Mouse (Mus musculus) CH12.LX (cell line): ENCODE data around the gene Atp4b. TPM values are rescaled to one million over a fixed set of nuclear protein-coding genes. Genes with fewer than 3 reads are reported as not detected.
A peak's percentile ranks its signal among the peaks of the same experiment; 100 is the strongest.

Experiments used
- DNase-seq: peaks from one replicate; pipeline ENCODE4 v3.0.0-alpha.2; 2013; ENCODE audit errors: extremely low read depth
- H3K27ac ChIP-seq: 2 replicates; pipeline ENCODE4 v1.5.1; 2012; ENCODE audit warnings: low read depth, mild to moderate bottlenecking, control low read depth, moderate library complexity; ENCODE audit not compliant: insufficient read depth
- H3K27me3 ChIP-seq: replicated peaks from 2 replicates; pipeline ENCODE3; 2012; ENCODE audit warnings: inconsistent platforms
- H3K36me3 ChIP-seq, 2 experiments: replicated peaks in 1 of 2; 2 replicates each; pipeline versions ENCODE3 to v1.6.1; 2012; ENCODE audit warnings: inconsistent platforms in 1 of 2, low read length in 1 of 2, mild to moderate bottlenecking in 1 of 2, mixed read lengths in 1 of 2, moderate library complexity in 1 of 2; ENCODE audit not compliant: control insufficient read depth in 1 of 2, insufficient read depth in 1 of 2
- H3K4me1 ChIP-seq, 2 experiments: 2 replicates each; pipeline ENCODE4 v1.6.1; 2012; ENCODE audit warnings: inconsistent platforms in 1 of 2, moderate library complexity in 1 of 2; ENCODE audit not compliant: insufficient read depth in 2 of 2, control insufficient read depth in 1 of 2
- H3K4me2 ChIP-seq: 2 replicates; pipeline ENCODE4 v1.6.1; 2012; ENCODE audit warnings: low read depth, mild to moderate bottlenecking, control low read depth; ENCODE audit not compliant: poor library complexity, insufficient read depth, severe bottlenecking
- H3K4me3 ChIP-seq, 3 experiments: fragments of 150-350 bp in 1 of 3; sonication (generic) in 1 of 3; replicated peaks in 1 of 3; 2 replicates each; pipeline versions ENCODE3 to v1.5.1; 2011 to 2012; ENCODE audit warnings: low read depth in 2 of 3, low read length in 2 of 3, mild to moderate bottlenecking in 2 of 3, moderate library complexity in 2 of 3, control low read depth in 1 of 3, improper control_type of control experiment in 1 of 3, inconsistent platforms in 1 of 3, mixed read lengths in 1 of 3; ENCODE audit not compliant: poor library complexity in 1 of 3
- H3K79me2 ChIP-seq: replicated peaks from 2 replicates; pipeline ENCODE4 v1.6.1; 2012; ENCODE audit warnings: mild to moderate bottlenecking, moderate library complexity; ENCODE audit not compliant: control insufficient read depth, poor library complexity, insufficient read depth, severe bottlenecking; ENCODE audit errors: extremely low read depth
- H3K9ac ChIP-seq: 2 replicates; pipeline ENCODE4 v1.6.1; 2012; ENCODE audit warnings: low read depth, mild to moderate bottlenecking, control low read depth, moderate library complexity; ENCODE audit not compliant: insufficient read depth
- H3K9me3 ChIP-seq: replicated peaks from 2 replicates; pipeline ENCODE3; 2012; ENCODE audit warnings: low read length, inconsistent platforms, mixed read lengths
- BHLHE40 ChIP-seq: IDR thresholded peaks from 2 replicates; pipeline ENCODE4 v1.6.1; 2011; ENCODE audit warnings: mild to moderate bottlenecking, low read depth, low read length, improper control_type of control experiment
- CHD1 ChIP-seq: IDR thresholded peaks from 2 replicates; pipeline ENCODE4 v1.6.1; 2012; ENCODE audit warnings: low read depth, low read length, improper control_type of control experiment, inconsistent platforms
- CTCF ChIP-seq, 2 experiments: IDR thresholded peaks in 1 of 2; conservative IDR thresholded peaks in 1 of 2; 2 replicates each; pipeline ENCODE4 v1.5.1; 2011 to 2012; ENCODE audit warnings: low read depth in 2 of 2, low read length in 2 of 2, improper control_type of control experiment in 1 of 2, inconsistent platforms in 1 of 2, mild to moderate bottlenecking in 1 of 2, moderate library complexity in 1 of 2
- E2F4 ChIP-seq: IDR thresholded peaks from 2 replicates; pipeline ENCODE4 v1.6.1; 2011; ENCODE audit warnings: low read depth, low read length, improper control_type of control experiment; ENCODE audit not compliant: insufficient replicate concordance
- EP300 ChIP-seq: IDR thresholded peaks from 2 replicates; pipeline ENCODE4 v1.6.1; 2011; ENCODE audit warnings: low read length, improper control_type of control experiment
- IRF4 ChIP-seq: IDR thresholded peaks from 2 replicates; pipeline ENCODE4 v1.6.1; 2014; ENCODE audit warnings: low read depth, mild to moderate bottlenecking, inconsistent platforms, low read length, improper control_type of control experiment
- JUN ChIP-seq: IDR thresholded peaks from 2 replicates; pipeline ENCODE4 v1.6.1; 2011; ENCODE audit warnings: low read depth, mild to moderate bottlenecking, low read length, improper control_type of control experiment, moderate library complexity; ENCODE audit not compliant: insufficient read depth
- JUND ChIP-seq: conservative IDR thresholded peaks from 2 replicates; pipeline ENCODE4 v1.6.1; 2011; ENCODE audit warnings: low read depth, low read length, improper control_type of control experiment
- MAFK ChIP-seq: IDR thresholded peaks from 2 replicates; pipeline ENCODE4 v1.6.1; 2011; ENCODE audit warnings: low read length, improper control_type of control experiment; ENCODE audit not compliant: insufficient replicate concordance
- MAX ChIP-seq: IDR thresholded peaks from 2 replicates; pipeline ENCODE4 v1.6.1; 2011; ENCODE audit warnings: low read length, improper control_type of control experiment
- MAZ ChIP-seq: IDR thresholded peaks from 2 replicates; pipeline ENCODE4 v1.6.1; 2012; ENCODE audit warnings: low read depth, mild to moderate bottlenecking, inconsistent platforms, low read length, improper control_type of control experiment, moderate library complexity
- POLR2A ChIP-seq: IDR thresholded peaks from 2 replicates; pipeline ENCODE4 v1.6.1; 2011; ENCODE audit warnings: low read depth, mild to moderate bottlenecking, improper control_type of control experiment, low read length
- TCF12 ChIP-seq: IDR thresholded peaks from 2 replicates; pipeline ENCODE4 v1.6.1; 2014; ENCODE audit warnings: low read depth, mild to moderate bottlenecking, inconsistent platforms, low read length, improper control_type of control experiment
- UBTF ChIP-seq: IDR thresholded peaks from 2 replicates; pipeline ENCODE4 v1.6.1; 2012; ENCODE audit warnings: low read depth, mild to moderate bottlenecking, inconsistent platforms, low read length, improper control_type of control experiment, moderate library complexity
- USF1 ChIP-seq: IDR thresholded peaks from 2 replicates; pipeline ENCODE4 v1.6.1; 2014; ENCODE audit warnings: low read depth, mild to moderate bottlenecking, inconsistent platforms, low read length, improper control_type of control experiment
- ZKSCAN1 ChIP-seq: IDR thresholded peaks from 2 replicates; pipeline ENCODE4 v1.6.1; 2012; ENCODE audit warnings: low read depth, inconsistent platforms, low read length, improper control_type of control experiment, borderline replicate concordance
- ZMIZ1 ChIP-seq: IDR thresholded peaks from 2 replicates; pipeline ENCODE4 v1.6.1; 2012; ENCODE audit warnings: low read depth, mild to moderate bottlenecking, inconsistent platforms, low read length, improper control_type of control experiment
- ZNF384 ChIP-seq: IDR thresholded peaks from 2 replicates; pipeline ENCODE4 v1.6.1; 2012; ENCODE audit warnings: low read depth, low read length, improper control_type of control experiment, inconsistent platforms
- dilution Hi-C: fragments of 300-500 bp; cut with MboI; formaldehyde crosslinking; loops from 2 replicates; pipeline ENCODE4 v1.14.3; 2020; ENCODE audit warnings: low sequenced_read_pairs; ENCODE audit not compliant: extremely low pct_unique_long_range_greater_than_20kb, extremely low pct_ligation_motif_present
- in situ Hi-C: fragments of 300-500 bp; cut with MboI; formaldehyde crosslinking; loops from 3 replicates; pipeline ENCODE4 v1.14.3; 2019; ENCODE audit warnings: low sequenced_read_pairs, low pct_ligation_motif_present, low pct_unique_long_range_greater_than_20kb, mixed read lengths
- polyA plus RNA-seq: library from polyadenylated mRNA; unstranded; fragments of >175 nt; gene quantifications from 2 replicates; pipeline ENCODE4 v1.2.1, GENCODE M21; 2012; ENCODE audit warnings: low read depth; ENCODE audit not compliant: insufficient read length
- total RNA-seq, 2 experiments: library from RNA; depleted of rRNA; stranded (reverse); fragments of 300-350 nt in 1 of 2; fragments of >200 nt in 1 of 2; gene quantifications; 2 replicates each; pipeline ENCODE4 v1.2.3; 2012 to 2014

Atp4b gene
- total and polyA plus RNA-seq, 3 experiments, result not detected

GRCm38 (mm10) chr8:13352601-13353000 lies 44.0 kb downstream of the Atp4b start:
- DNase-seq, result no peak
- in situ Hi-C loops (no loop called here), dilution Hi-C loops (no loop called here)
- no peak overlapping the region for H3K9ac ChIP-seq
- H3K9me3 ChIP-seq, result no peaks in the 10 kb centered on the region
- no peak overlapping the region for H3K27ac ChIP-seq
- peaks cover 34 to 65% of the 10 kb centered on the region in 2 experiments for H3K4me1 ChIP-seq
- H3K27me3 ChIP-seq, result no peaks in the 10 kb centered on the region
- H3K4me3 ChIP-seq, result no peak overlapping the region
- no peak for TF ChIP-seq POLR2A
- TF ChIP-seq ZMIZ1, result no peak
- TF ChIP-seq CHD1, result no peak
- no peak for TF ChIP-seq MAFK
- TF ChIP-seq EP300, result no peak
- TF ChIP-seq ZNF384, result no peak
- TF ChIP-seq BHLHE40, result no peak
- TF ChIP-seq E2F4, result no peak
- TF ChIP-seq USF1, result no peak
- TF ChIP-seq TCF12, result no peak
- no peak for TF ChIP-seq JUN
- no peak for TF ChIP-seq ZKSCAN1
- no peak for TF ChIP-seq IRF4
- no peak for TF ChIP-seq MAX
- H3K79me2 ChIP-seq, result peaks cover 82% of the 10 kb centered on the region
- peaks cover 94 to 99% of the 10 kb centered on the region in 2 experiments for H3K36me3 ChIP-seq
- H3K4me2 ChIP-seq, result no peak overlapping the region

GRCm38 (mm10) chr8:13351593-13351992 lies 45.0 kb downstream of the Atp4b start:
- TF ChIP-seq EP300 (no peak), E2F4 (no peak), ZMIZ1 (no peak), MAZ (no peak), MAX (no peak), BHLHE40 (no peak), IRF4 (no peak), JUND (no peak), CTCF (conservative IDR thresholded peaks at IDR 0.05 in 1 of 2, IDR thresholded peaks at IDR 0.05 in 1 of 2; ENCODE audit: low read depth in 2 of 2, low read length in 2 of 2) (no peak), UBTF (no peak)
- Histone ChIP-seq H3K9ac (no peak overlapping the region), H3K36me3 (peaks cover 94 to 99% of the 10 kb centered on the region in 2 experiments), H3K27ac (peak overlapping the region; percentile 13; the same call in 1 of the 2 replicates), H3K9me3 (no peaks in the 10 kb centered on the region), H3K79me2 (peaks cover 89% of the 10 kb centered on the region), H3K4me3 (no peak overlapping the region), H3K27me3 (no peaks in the 10 kb centered on the region), H3K4me2 (no peak overlapping the region), H3K4me1 (peaks cover 36 to 68% of the 10 kb centered on the region in 2 experiments)
- DNase-seq, result no peak
- in situ Hi-C loops, result no loop called here
- dilution Hi-C loops, result no loop called here
